Mouse (Mus musculus): ENCODE measurements around the gene Ptpn7.
A peak's percentile ranks its signal among the peaks of the same experiment; 100 is the strongest.
"Not testable (repeated sequence)": the region's sequence is repeated elsewhere in the genome, so short reads cannot be mapped to it uniquely, and the experiment has no call there.

The Ptpn7 gene

DNA sequence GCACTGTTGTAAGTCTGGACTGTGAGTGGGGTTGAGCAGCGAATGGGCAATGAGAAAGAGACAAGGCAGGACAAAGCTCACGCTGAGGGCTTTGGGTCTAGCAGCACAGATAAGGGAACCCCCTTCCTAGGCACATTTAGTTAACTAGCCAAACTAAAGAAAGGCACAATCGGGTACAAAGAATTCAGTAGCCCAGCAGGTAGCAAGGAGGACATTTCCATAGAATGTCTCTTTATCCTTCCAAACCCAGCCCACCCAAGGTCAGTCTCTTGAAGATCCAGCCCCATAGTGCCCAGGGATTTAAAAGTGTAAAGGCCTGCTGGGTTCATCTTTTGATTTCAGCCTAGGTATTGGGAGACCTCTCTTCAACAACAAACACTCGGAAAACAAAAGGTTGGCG is 53.4 kb downstream of the Ptpn7 start:
- peak; percentile 96 for DNase-seq (ENCODE audit: low read depth, low spot score)

DNA sequence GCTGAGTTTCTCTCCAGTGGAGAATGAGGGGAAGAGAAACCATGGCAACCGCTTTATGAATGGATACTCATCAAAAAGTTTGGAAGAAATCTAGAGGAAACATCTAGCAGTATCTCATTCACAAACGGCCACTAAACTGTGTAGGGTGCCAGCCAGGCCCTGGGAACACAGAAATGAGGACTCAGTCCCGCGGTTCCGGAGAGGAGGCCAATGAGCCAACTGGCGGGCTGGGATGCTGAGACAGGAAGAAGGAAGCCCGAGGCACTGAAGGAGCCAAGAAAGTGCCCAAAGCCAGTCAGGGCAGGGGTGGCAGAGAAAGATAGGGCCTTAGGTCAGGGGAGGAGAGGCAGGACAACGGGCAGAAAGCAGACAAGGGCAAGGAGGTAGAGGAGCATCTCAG is 53.9 kb downstream of the Ptpn7 start:
- DNase-seq (ENCODE audit: low read depth, low spot score): no peak

DNA sequence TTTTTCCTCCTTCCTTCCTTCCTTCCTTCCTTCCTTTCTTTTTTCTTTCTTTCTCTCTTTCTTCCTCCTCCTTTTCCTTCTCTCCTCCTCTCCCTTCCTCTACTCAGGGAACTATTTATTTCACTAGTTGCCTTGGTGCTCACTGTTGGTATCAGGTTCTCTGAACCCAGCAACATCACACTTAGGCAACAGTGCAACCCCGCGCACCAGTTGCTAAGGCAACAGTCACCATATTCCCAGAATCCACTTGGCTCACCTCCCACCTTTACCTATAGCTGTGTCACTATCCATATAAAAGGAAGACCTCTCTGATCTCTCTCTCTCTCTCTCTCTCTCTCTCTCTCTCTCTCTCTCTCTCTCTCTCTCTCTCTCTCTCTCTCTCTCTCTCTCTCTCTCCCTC is 54.5 kb downstream of the Ptpn7 start:
- DNase-seq (ENCODE audit: low read depth, low spot score): peak; percentile 77

DNA sequence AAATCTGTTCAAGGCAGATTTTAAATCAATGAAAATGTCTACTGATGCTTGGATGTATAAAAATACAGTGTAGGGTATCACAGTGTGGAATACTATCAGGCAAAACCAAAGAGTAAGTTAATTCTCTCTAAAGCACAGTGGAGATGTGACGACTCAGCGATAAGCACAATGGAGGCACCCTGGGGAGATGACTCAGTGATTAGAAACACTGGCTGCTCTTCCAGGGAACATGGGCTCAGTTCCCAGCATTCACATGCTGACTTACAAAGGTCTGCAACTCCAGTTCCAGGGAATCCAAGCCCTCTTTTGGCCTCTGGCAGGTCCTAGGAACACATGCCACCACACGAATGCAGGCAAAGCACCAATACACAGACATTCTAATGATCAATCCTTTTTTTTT is 55.7 kb downstream of the Ptpn7 start:
- no peak for DNase-seq (ENCODE audit: low read depth, low spot score)

DNA sequence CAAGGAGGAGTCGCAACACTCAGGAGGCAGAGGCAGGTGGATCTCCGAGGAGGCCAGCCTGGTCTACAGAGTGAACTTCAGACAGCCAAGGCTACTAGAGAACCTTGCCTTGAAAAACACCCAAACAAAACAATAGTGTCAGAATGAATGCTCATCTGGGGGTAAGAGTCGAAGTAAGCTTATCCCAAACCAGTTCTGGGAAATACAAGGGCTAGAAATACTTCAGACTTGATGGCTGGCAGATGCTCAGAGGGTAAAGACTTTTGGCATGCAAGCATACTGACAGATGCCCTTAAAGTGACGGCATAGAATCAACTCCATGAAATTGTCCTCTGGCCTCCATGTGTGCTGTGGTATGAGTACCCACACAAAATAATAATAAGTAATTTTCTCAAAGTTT is 56.7 kb downstream of the Ptpn7 start:
- DNase-seq (ENCODE audit: low read depth, low spot score): no peak

DNA sequence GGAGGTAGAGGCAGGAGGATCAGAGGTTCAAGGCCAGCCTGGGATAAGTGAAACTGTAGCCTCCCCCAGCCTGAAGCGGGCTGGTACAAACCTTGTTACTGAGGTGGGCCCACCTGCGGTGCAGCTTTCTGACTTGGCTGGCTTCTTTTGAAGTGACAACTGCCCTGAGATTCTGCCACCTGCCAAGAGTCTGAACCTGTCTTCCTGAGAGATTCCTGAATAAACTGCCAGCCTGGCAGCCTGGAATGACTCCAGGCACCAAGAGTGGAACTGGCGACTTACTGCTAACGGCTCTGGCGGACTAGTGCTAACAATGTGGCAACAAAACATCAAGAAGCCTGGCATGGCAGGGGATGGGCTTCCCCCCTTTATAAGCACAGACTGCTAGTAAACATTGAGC is 61.8 kb downstream of the Ptpn7 start:
- DNase-seq (ENCODE audit: low read depth, low spot score): not testable (repeated sequence)
